Mouse (Mus musculus) right cerebral cortex, postnatal 10 days (tissue): ENCODE data around the gene Hist1h4f.
"Not testable (repeated sequence)": the region's sequence is repeated elsewhere in the genome, so short reads cannot be mapped to it uniquely, and the experiment has no call there.

ENCODE experiments used
- DNase-seq, 2 experiments: peaks; one replicate each; pipeline ENCODE4 v3.0.0; 2021; ENCODE audit warnings: low spot score in 2 of 2

Gene Hist1h4f

GRCm38 (mm10) chr13:23576351-23576881 lies 25.0 kb upstream of the Hist1h4f start:
- no peak for DNase-seq

GRCm38 (mm10) chr13:23575864-23576313 lies 24.4 kb upstream of the Hist1h4f start:
- not testable (repeated sequence) for DNase-seq

GRCm38 (mm10) chr13:23575271-23575851 lies 23.9 kb upstream of the Hist1h4f start, which contains the start of gene Hist1h3d:
Gene Hist1h3d, plus strand, starts transcription at chr13:23575763.
- peak; percentile 38 to 80 for DNase-seq

- not testable (repeated sequence) for DNase-seq
Measured at GRCm38 (mm10) chr13:23574546-23575170, 23.2 kb upstream of the Hist1h4f start.

- DNase-seq = peak; percentile 96 to 98
Measured at GRCm38 (mm10) chr13:23573898-23574524, 22.6 kb upstream of the Hist1h4f start, which contains the start of the genes Hist1h2bf and Hist1h2ad. Gene Hist1h2bf, minus strand, starts transcription at chr13:23574196. Gene Hist1h2ad, plus strand, starts transcription at chr13:23574381.

GRCm38 (mm10) chr13:23573034-23573897 lies 21.8 kb upstream of the Hist1h4f start:
- not testable (repeated sequence) for DNase-seq

- no peak for DNase-seq
Measured at GRCm38 (mm10) chr13:23572218-23573033, 21.0 kb upstream of the Hist1h4f start.

GRCm38 (mm10) chr13:23571504-23572217 lies 20.2 kb upstream of the Hist1h4f start:
- DNase-seq = not testable (repeated sequence)

- peak; percentile 69 to 82 for DNase-seq
Measured at GRCm38 (mm10) chr13:23571022-23571503, 19.6 kb upstream of the Hist1h4f start, which contains the start of the genes Hist1h2ae and Hist1h2bg. Gene Hist1h2ae, minus strand, starts transcription at chr13:23571220. Gene Hist1h2bg, plus strand, starts transcription at chr13:23571396.

GRCm38 (mm10) chr13:23570261-23571021 lies 19.0 kb upstream of the Hist1h4f start:
- not testable (repeated sequence) for DNase-seq

- DNase-seq = no peak
Measured at GRCm38 (mm10) chr13:23564482-23564881, 13.0 kb upstream of the Hist1h4f start.

GRCm38 (mm10) chr13:23562699-23563462 lies 11.4 kb upstream of the Hist1h4f start:
- DNase-seq = peak; percentile 48 to 63

GRCm38 (mm10) chr13:23561883-23562659 lies 10.6 kb upstream of the Hist1h4f start, which contains the start of gene Hist1h3e:
Gene Hist1h3e, minus strand, starts transcription at chr13:23562369.
- peak; percentile 97 to 98 for DNase-seq

GRCm38 (mm10) chr13:23561531-23561882 lies 10.1 kb upstream of the Hist1h4f start:
- not testable (repeated sequence) for DNase-seq

- DNase-seq = not testable (repeated sequence)
Measured at GRCm38 (mm10) chr13:23560699-23561098, 9.3 kb upstream of the Hist1h4f start.

GRCm38 (mm10) chr13:23556906-23557305 lies 5.5 kb upstream of the Hist1h4f start:
- no peak for DNase-seq

GRCm38 (mm10) chr13:23555839-23556416 lies 4.5 kb upstream of the Hist1h4f start:
- DNase-seq = peak; percentile 75 to 90
